Mouse (Mus musculus) ES-Bruce4 (cell line): ENCODE measurements around the gene Gm11634. TPM values are rescaled to one million over a fixed set of nuclear protein-coding genes. Genes with fewer than 3 reads are reported as not detected.

Experiments used
- H3K27ac ChIP-seq: 2 replicates; pipeline ENCODE4 v1.5.1; 2012; ENCODE audit warnings: low read length, inconsistent platforms; ENCODE audit not compliant: insufficient read depth
- H3K27me3 ChIP-seq: 2 replicates; pipeline ENCODE4 v1.6.1; 2012; ENCODE audit warnings: mild to moderate bottlenecking, low read length, inconsistent platforms; ENCODE audit not compliant: control insufficient read depth, poor library complexity, insufficient read depth, severe bottlenecking
- H3K36me3 ChIP-seq: 2 replicates; pipeline ENCODE4 v1.6.1; 2012; ENCODE audit warnings: inconsistent platforms, mild to moderate bottlenecking, low read length, moderate library complexity; ENCODE audit not compliant: control insufficient read depth, poor library complexity, insufficient read depth, severe bottlenecking
- H3K4me1 ChIP-seq: one replicate; pipeline ENCODE4 v1.8.1; 2011; ENCODE audit warnings: low read length; ENCODE audit not compliant: control insufficient read depth, insufficient read depth
- H3K4me3 ChIP-seq: 2 replicates; pipeline ENCODE4 v1.5.1; 2011; ENCODE audit warnings: low read depth, mild to moderate bottlenecking, low read length
- H3K9ac ChIP-seq: 2 replicates; pipeline ENCODE4 v1.6.1; 2012; ENCODE audit warnings: low read depth, mild to moderate bottlenecking, inconsistent platforms; ENCODE audit not compliant: poor library complexity, severe bottlenecking
- H3K9me3 ChIP-seq: replicated peaks from 2 replicates; pipeline ENCODE4 v1.6.1; 2012; ENCODE audit warnings: mild to moderate bottlenecking, low read length, inconsistent platforms; ENCODE audit not compliant: control insufficient read depth, poor library complexity, insufficient read depth, severe bottlenecking
- CTCF ChIP-seq: IDR thresholded peaks from one replicate; pipeline ENCODE4 v1.8.1; 2011; ENCODE audit warnings: low read depth, low read length
- EP300 ChIP-seq: IDR thresholded peaks from 2 replicates; pipeline ENCODE4 v1.6.1; 2011; ENCODE audit warnings: low read depth, low read length; ENCODE audit not compliant: insufficient read depth
- POLR2A ChIP-seq: IDR thresholded peaks from one replicate; pipeline ENCODE4 v1.8.1; 2011; ENCODE audit warnings: low read length; ENCODE audit not compliant: insufficient read depth
- polyA plus RNA-seq: library from polyadenylated mRNA; stranded (reverse); fragments of >200 nt; gene quantifications from 2 replicates; pipeline ENCODE4 v1.2.4, GENCODE M21; 2011; ENCODE audit warnings: low read depth; ENCODE audit not compliant: missing spikeins, insufficient read depth, insufficient read length

Gm11634 gene
- polyA plus RNA-seq, 1 experiment: not detected

DNA sequence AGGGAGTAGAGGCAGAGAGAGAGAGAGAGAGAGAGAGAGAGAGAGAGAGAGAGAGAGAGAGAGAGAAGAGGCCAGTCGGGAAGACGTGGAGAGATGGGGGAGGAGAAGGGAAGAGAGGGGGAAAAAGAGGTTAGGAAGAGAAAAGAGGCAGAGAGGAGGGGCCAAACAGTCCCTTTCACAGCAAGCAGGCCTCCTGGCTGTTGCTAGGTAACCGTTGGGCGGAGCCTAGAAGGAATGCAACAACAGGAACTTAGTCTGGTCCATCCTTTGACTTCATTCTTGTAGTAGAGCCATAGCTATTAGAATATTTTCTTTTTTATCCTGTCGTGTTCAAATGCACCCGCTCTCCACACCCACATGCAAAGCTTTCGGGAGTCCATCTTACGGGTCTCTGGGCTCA, 18.8 kb upstream of the Gm11634 start:
- H3K4me1 ChIP-seq: peaks cover 14% of the 10 kb centered on the region
- peaks cover 8% of the 10 kb centered on the region; the same call in 1 of the 2 replicates for H3K9me3 ChIP-seq
- H3K9ac ChIP-seq: no peak overlapping the region
- H3K36me3 ChIP-seq: no peaks in the 10 kb centered on the region
- peak overlapping the region; percentile 92 for H3K27ac ChIP-seq
- no peaks in the 10 kb centered on the region for H3K27me3 ChIP-seq
- TF ChIP-seq CTCF (no peak), EP300 (no peak), POLR2A (no peak)
- peak overlapping the region; percentile 4; the same call in 1 of the 2 replicates for H3K4me3 ChIP-seq

DNA sequence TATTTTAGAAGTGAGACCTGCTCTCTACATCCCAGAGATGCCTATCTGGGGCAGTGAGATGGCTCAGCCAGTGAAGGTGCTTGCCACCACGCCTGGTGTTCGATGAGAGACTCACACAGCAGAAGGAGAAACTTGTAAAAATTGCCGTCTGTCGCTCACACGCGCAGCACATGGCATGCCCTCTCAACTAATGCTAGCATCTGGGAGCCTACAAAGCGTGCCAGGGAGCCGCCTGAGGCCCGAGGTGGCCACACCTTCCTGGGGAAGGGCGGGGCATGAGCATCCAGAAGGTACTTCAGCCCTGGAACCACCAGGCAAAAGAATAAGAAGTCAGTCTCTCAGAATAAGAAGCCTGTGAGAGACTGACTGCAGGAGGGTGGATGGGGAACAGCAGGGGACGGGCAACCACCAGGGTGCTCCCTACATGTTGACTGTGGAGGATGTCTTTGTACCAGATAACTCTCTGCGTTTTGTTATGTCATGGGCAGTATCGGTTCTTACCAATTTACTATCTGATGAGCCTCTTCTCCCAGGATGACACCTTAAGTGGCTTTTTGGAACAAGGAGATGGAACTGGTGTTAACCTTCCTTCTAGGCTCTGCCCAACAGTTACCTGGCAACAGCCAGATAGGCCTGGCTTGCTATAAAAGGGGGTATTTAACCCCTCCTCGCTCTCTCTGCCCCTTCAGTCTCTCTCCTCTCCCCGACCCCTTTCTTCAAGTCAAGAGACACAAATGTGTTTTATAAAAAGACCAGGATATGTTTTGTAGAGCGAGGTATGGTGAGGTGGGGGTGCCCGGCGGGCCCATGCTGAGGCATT, 18.1 kb upstream of the Gm11634 start:
- H3K9ac ChIP-seq: no peak overlapping the region
- TF ChIP-seq EP300: no peak
- no peak for TF ChIP-seq CTCF
- no peak for TF ChIP-seq POLR2A
- H3K27ac ChIP-seq: peak overlapping the region; percentile 66
- 0 out of 2 replicates have a peak, but pooled peaks cover 5% of the 10 kb centered on the region for H3K9me3 ChIP-seq
- no peaks in the 10 kb centered on the region for H3K36me3 ChIP-seq
- H3K4me1 ChIP-seq: peaks cover 14% of the 10 kb centered on the region
- no peaks in the 10 kb centered on the region for H3K27me3 ChIP-seq
- no peak overlapping the region for H3K4me3 ChIP-seq

DNA sequence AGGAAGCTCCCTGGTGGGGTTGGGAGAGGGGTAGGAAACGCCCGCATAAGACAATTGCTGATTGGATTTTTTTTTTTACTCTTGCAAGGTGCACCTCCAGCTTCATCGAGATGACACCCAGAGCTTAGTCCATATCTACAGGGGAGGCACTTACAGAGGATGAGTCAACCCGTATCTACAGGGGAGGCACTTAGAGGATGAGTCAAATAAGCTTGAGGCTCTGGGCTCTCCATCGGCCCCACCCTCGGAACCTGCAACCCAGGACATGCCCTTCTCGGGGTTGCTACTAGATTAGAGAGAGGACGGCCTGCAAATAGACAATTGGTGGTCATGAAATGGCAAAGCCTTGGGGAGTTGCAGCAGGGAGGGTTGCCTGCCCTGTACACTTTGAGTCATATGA, 17.0 kb upstream of the Gm11634 start:
- Histone ChIP-seq H3K27me3 (no peaks in the 10 kb centered on the region), H3K36me3 (no peaks in the 10 kb centered on the region), H3K4me3 (no peak overlapping the region), H3K9ac (no peak overlapping the region), H3K9me3 (no peaks in the 10 kb centered on the region), H3K4me1 (peaks cover 14% of the 10 kb centered on the region), H3K27ac (no peak overlapping the region)
- TF ChIP-seq EP300: no peak
- no peak for TF ChIP-seq CTCF
- no peak for TF ChIP-seq POLR2A

DNA sequence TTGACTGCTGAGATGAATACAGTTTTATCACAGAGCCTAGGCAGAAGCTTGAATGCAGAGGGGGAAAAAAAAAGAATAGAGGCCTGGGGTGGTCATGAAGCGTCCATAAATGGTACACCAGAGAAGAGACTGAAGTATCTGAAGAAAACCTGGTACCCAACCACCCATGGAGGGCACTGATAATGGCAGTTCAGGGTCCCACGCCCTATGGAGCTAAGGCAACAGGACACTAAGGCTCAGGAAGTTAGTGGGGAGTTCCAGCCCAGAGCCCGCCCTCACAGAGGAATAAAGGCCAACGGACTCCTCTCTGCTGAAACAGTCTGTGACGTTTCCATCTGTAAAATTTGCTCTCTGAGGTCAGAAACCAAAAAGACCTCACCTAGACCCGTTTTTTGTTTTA, 16.3 kb upstream of the Gm11634 start:
- H3K27ac ChIP-seq: no peak overlapping the region
- H3K4me1 ChIP-seq: peaks cover 14% of the 10 kb centered on the region
- H3K27me3 ChIP-seq: no peaks in the 10 kb centered on the region
- H3K9me3 ChIP-seq: no peaks in the 10 kb centered on the region
- no peak overlapping the region for H3K9ac ChIP-seq
- no peak overlapping the region for H3K4me3 ChIP-seq
- no peak for TF ChIP-seq POLR2A
- no peak for TF ChIP-seq CTCF
- no peak for TF ChIP-seq EP300
- no peaks in the 10 kb centered on the region for H3K36me3 ChIP-seq

DNA sequence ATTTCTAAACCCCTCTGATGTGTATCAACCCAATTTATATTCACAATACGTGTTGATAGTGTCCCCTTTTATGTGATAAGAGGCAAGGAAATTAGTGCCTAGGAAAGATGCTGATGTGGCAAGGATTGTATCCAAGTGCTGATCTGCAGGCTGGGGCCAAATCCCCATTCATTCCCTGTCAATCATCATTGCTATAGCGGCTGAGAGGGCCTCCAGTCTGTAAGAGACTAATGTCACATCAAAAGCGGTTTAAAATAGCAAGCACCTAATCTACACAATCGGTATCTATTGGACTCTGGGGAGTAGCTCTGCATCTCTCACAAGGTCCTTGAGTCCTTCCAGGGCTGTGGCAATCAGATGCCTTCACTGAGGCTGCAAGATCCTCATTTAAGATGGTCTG, 15.1 kb upstream of the Gm11634 start:
- H3K4me3 ChIP-seq: no peak overlapping the region

DNA sequence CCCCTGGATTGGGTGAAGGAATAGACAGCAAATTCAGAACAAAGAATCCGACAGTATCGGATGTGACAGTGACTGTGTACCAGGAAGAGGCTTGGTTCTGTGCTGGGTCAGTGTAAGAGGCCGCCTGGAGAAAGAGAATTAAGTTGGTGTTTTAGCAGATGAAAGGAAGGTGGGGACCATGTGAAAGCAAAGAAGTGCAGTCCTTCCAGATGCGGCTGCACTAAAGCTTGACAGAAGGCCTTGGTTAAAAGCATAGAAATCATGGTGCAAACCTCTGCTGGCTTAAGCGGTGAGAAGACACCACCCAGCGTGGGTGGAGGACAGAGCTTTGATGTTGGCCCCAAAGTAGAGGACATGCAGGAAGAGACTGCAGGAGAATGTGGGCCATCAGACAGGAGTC, 14.5 kb upstream of the Gm11634 start:
- Histone ChIP-seq H3K9ac (no peak overlapping the region), H3K27ac (no peak overlapping the region), H3K4me3 (no peak overlapping the region), H3K4me1 (peaks cover 14% of the 10 kb centered on the region), H3K9me3 (no peaks in the 10 kb centered on the region), H3K36me3 (no peaks in the 10 kb centered on the region), H3K27me3 (no peaks in the 10 kb centered on the region)
- TF ChIP-seq CTCF (no peak), EP300 (no peak), POLR2A (no peak)

More for the DNA sequence above, 15.1 kb upstream of the Gm11634 start:
- H3K9ac ChIP-seq: no peak overlapping the region
- no peaks in the 10 kb centered on the region for H3K27me3 ChIP-seq
- TF ChIP-seq EP300 (no peak), POLR2A (no peak), CTCF (no peak)
- no peaks in the 10 kb centered on the region for H3K9me3 ChIP-seq
- no peak overlapping the region for H3K27ac ChIP-seq
- H3K4me1 ChIP-seq: peaks cover 14% of the 10 kb centered on the region
- no peaks in the 10 kb centered on the region for H3K36me3 ChIP-seq
